ENCODE assay signal across 8 mouse cellular contexts in genomic region chr8:120416522-120417394, GRCm38 (mm10).
DNase-seq lines count a peak whose midpoint lies in the region; ATAC-seq and TF ChIP-seq lines count a peak whose summit lies in the region.

No protein-coding gene starts in this region.

- no peak overlapping the region for H3K4me3 ChIP-seq in MEL (ENCODE audit: control insufficient read depth in 1 of 2, insufficient read depth in 1 of 2, low read depth in 2 of 2, low read length in 2 of 2)
- H3K4me3 ChIP-seq in forebrain, embryonic 16.5 days (replicated peaks; ENCODE audit: low read length) = no peak overlapping the region

- no peak overlapping the region for H3K27ac ChIP-seq in MEL (ENCODE audit: control insufficient read depth, low read depth, low read length)
- H3K27ac ChIP-seq in forebrain, embryonic 16.5 days (ENCODE audit: low read length) = peak overlapping the region; percentile 92

- H3K9ac ChIP-seq in MEL (ENCODE audit: control insufficient read depth, low read depth, low read length, poor library complexity, severe bottlenecking) = no peak overlapping the region
- peak overlapping the region; percentile 54 for H3K9ac ChIP-seq in forebrain, embryonic 16.5 days (replicated peaks; ENCODE audit: low read depth, low read length)

- peaks cover 5 to 16% of the 10 kb centered on the region in 2 experiments; a peak in 3 of 4 replicates for H3K4me1 ChIP-seq in MEL (ENCODE audit: control insufficient read depth in 1 of 2, insufficient read depth in 2 of 2, low read length in 2 of 2)
- H3K4me1 ChIP-seq in forebrain, embryonic 16.5 days (replicated peaks; ENCODE audit: control insufficient read depth, insufficient read depth, low read length) = peaks cover 70% of the 10 kb centered on the region

- H3K9me3 ChIP-seq in MEL (replicated peaks; ENCODE audit: insufficient read depth, low read length) = no peaks in the 10 kb centered on the region
- no peaks in the 10 kb centered on the region for H3K9me3 ChIP-seq in forebrain, embryonic 16.5 days (ENCODE audit: control insufficient read depth, low read length)

- H3K27me3 ChIP-seq in MEL (ENCODE audit: control insufficient read depth in 1 of 2, insufficient read depth in 2 of 2, low read length in 2 of 2) = no peaks in the 10 kb centered on the region
- H3K27me3 ChIP-seq in forebrain, embryonic 16.5 days (replicated peaks; ENCODE audit: control insufficient read depth, insufficient read depth, low read length) = no peaks in the 10 kb centered on the region

- DNase-seq in MEL (ENCODE audit: low read depth, low spot score) = peak; percentile 67
- DNase-seq in c-Kit-positive CD71-negative TER-119-negative erythroid progenitor cells, embryonic 14.5 days (ENCODE audit: low read depth) = peak; percentile 48
- peak; percentile 82 for DNase-seq in heart, postnatal 4 days
- peak; percentile 33 for DNase-seq in layer of hippocampus, adult 9-10 months (ENCODE audit: low spot score)
- DNase-seq in lung, postnatal 25 days (ENCODE audit: low spot score) = peak; percentile 95
- DNase-seq in right cerebral cortex, adult 18-20 months = peak; percentile 67
- DNase-seq in urinary bladder, postnatal 4 days (ENCODE audit: low spot score in 2 of 2) = peak; percentile 71 to 78

- TF ChIP-seq POLR2A in MEL (IDR thresholded peaks at IDR 0.05; ENCODE audit: control insufficient read depth in 1 of 2, insufficient read depth in 1 of 2, low read depth in 1 of 2, low read length in 2 of 2, poor library complexity in 1 of 2) = no peak

- 3% methylated on average over 33 of the region's 33 CpGs for WGBS in forebrain, embryonic 16.5 days

- peaks cover 0 to 2% of the 10 kb centered on the region in 2 experiments; a peak in 2 of 4 replicates for H3K36me3 ChIP-seq in MEL (ENCODE audit: control insufficient read depth in 1 of 2, insufficient read depth in 2 of 2, low read length in 2 of 2)
- no peaks in the 10 kb centered on the region for H3K36me3 ChIP-seq in forebrain, embryonic 16.5 days (ENCODE audit: control insufficient read depth, insufficient read depth)

- no peak for TF ChIP-seq EP300 in MEL (IDR thresholded peaks at IDR 0.05; ENCODE audit: low read depth in 1 of 2, low read length in 2 of 2)

- TF ChIP-seq CTCF in MEL (IDR thresholded peaks at IDR 0.05 in 2 of 3, conservative IDR thresholded peaks at IDR 0.05 in 1 of 3; ENCODE audit: control insufficient read depth in 1 of 3, insufficient read depth in 1 of 3, low read depth in 2 of 3, low read length in 3 of 3, poor library complexity in 1 of 3, severe bottlenecking in 1 of 3) = peak in 2 of 3 experiments; percentile 36 to 59; a peak in 5 of 6 replicates

- peak; percentile 87 for ATAC-seq in forebrain, embryonic 16.5 days

- H3K4me2 ChIP-seq in forebrain, embryonic 16.5 days (ENCODE audit: low read length) = peak overlapping the region; percentile 34

- TF ChIP-seq RAD21 in MEL (IDR thresholded peaks at IDR 0.05; ENCODE audit: low read depth, low read length) = peak; percentile 34

- H3K79me2 ChIP-seq in MEL (ENCODE audit: control insufficient read depth, insufficient read depth, low read length, poor library complexity) = no peaks in the 10 kb centered on the region

TF ChIP-seq in MEL, 35 proteins besides CTCF, POLR2A, EP300 and RAD21:
- TF ChIP-seq TCF12 (IDR thresholded peaks at IDR 0.05; ENCODE audit: low read depth, low read length) (no peak), GABPA (IDR thresholded peaks at IDR 0.05; ENCODE audit: low read depth, low read length) (no peak), HCFC1 (IDR thresholded peaks at IDR 0.05; ENCODE audit: low read depth, low read length) (no peak), NRF1 (IDR thresholded peaks at IDR 0.05; ENCODE audit: insufficient read depth, low read depth, low read length, poor library complexity, severe bottlenecking) (no peak), ETS1 (IDR thresholded peaks at IDR 0.05; ENCODE audit: low read depth, low read length) (no peak), ZKSCAN1 (IDR thresholded peaks at IDR 0.05; ENCODE audit: low read depth, low read length) (no peak), SIN3A (IDR thresholded peaks at IDR 0.05; ENCODE audit: low read length) (no peak), CHD2 (IDR thresholded peaks at IDR 0.05; ENCODE audit: low read length) (no peak), E2F4 (IDR thresholded peaks at IDR 0.05; ENCODE audit: borderline replicate concordance, low read depth, low read length) (no peak), ZC3H11A (IDR thresholded peaks at IDR 0.05; ENCODE audit: low read depth, low read length) (peak; percentile 13; the same call in 1 of the 2 replicates), BHLHE40 (IDR thresholded peaks at IDR 0.05; ENCODE audit: borderline replicate concordance, low read depth, low read length) (no peak), MAFK (IDR thresholded peaks at IDR 0.05; ENCODE audit: borderline replicate concordance, low read depth, low read length) (no peak), GATA1 (IDR thresholded peaks at IDR 0.05; ENCODE audit: low read depth, low read length) (no peak), JUND (IDR thresholded peaks at IDR 0.05; ENCODE audit: low read depth, low read length) (0 out of 2 replicates have a peak, but pooled peaks have one; percentile 28), MEF2A (IDR thresholded peaks at IDR 0.05; ENCODE audit: extremely low read depth, insufficient replicate concordance, low read depth, low read length, poor library complexity, severe bottlenecking) (no peak), MAX (IDR thresholded peaks at IDR 0.05; ENCODE audit: low read length) (no peak), MYC (IDR thresholded peaks at IDR 0.05; ENCODE audit: low read depth, low read length) (no peak), ELF1 (IDR thresholded peaks at IDR 0.05; ENCODE audit: low read depth, low read length) (0 out of 2 replicates have a peak, but pooled peaks have one; percentile 29), NELFE (IDR thresholded peaks at IDR 0.05; ENCODE audit: low read depth, low read length) (no peak), ZMIZ1 (IDR thresholded peaks at IDR 0.05; ENCODE audit: low read depth, low read length) (no peak), USF2 (IDR thresholded peaks at IDR 0.05; ENCODE audit: borderline replicate concordance in 1 of 2, insufficient read depth in 1 of 2, low read depth in 1 of 2, low read length in 2 of 2) (no peak), MXI1 (IDR thresholded peaks at IDR 0.05; ENCODE audit: low read depth, low read length) (0 out of 2 replicates have a peak, but pooled peaks have one; percentile 37), SMC3 (IDR thresholded peaks at IDR 0.05; ENCODE audit: low read depth, low read length) (peak; percentile 60), USF1 (IDR thresholded peaks at IDR 0.05; ENCODE audit: low read depth, low read length) (no peak)

Comparison
In these comparisons a context has a peak if more than half of its experiments do, and no peak if none do; other contexts are left out.
1. DNase-seq: peak in every context shown above with its lines; median percentile 95 in lung, postnatal 25 days; 82 in heart, postnatal 4 days; 74 in urinary bladder, postnatal 4 days; 67 in MEL; 67 in right cerebral cortex, adult 18-20 months; 48 in c-Kit-positive CD71-negative TER-119-negative erythroid progenitor cells, embryonic 14.5 days; 33 in layer of hippocampus, adult 9-10 months.